15 mouse cellular contexts compared by ENCODE assay signal in genomic region chr16:36694798-36695290, GRCm38 (mm10). TPM values are rescaled to one million over a fixed set of nuclear protein-coding genes. Genes with fewer than 3 reads are reported as not detected.
A peak's percentile ranks its signal among the peaks of the same experiment; 100 is the strongest.
DNase-seq lines count a peak whose midpoint lies in the region; ATAC-seq and TF ChIP-seq lines count a peak whose summit lies in the region.
"Had no signal": no experiment of that assay in that cellular context is flagged by ENCODE, and none has a peak within 500 bp of the region (broad histone marks: within the 10 kb centered on the region; RNA-seq: fewer than 3 reads in every experiment).

No protein-coding gene starts in this region.

- no peak for DNase-seq in heart, postnatal 36 days
- DNase-seq in lung, adult 2 months: no peak
- DNase-seq in lung, postnatal 14 days: no peak
- peak; percentile 60 for DNase-seq in Muller cell, postnatal 12 days (ENCODE audit: inconsistent ontology term)
- DNase-seq in adipocyte (ENCODE audit: low spot score): no peak
- DNase-seq: cerebellum, adult 11-12 months; gastrocnemius, postnatal 14 days; heart, postnatal 14 days; thymus, postnatal 25 days had no signal

- H3K4me3 ChIP-seq in heart, embryonic 15.5 days: no peak overlapping the region; the same call in 1 of the 2 replicates
- H3K4me3 ChIP-seq in lung, adult 2 months (replicated peaks; ENCODE audit: extremely low read depth, low read depth, low read length): peak overlapping the region; percentile 36
- H3K4me3 ChIP-seq in intestine, postnatal 0 days (ENCODE audit: low read depth, low read length): peak overlapping the region; percentile 54

- H3K4me1 ChIP-seq in heart, embryonic 15.5 days (replicated peaks): peaks cover 6% of the 10 kb centered on the region
- H3K4me1 ChIP-seq in lung, adult 2 months (ENCODE audit: control insufficient read depth, insufficient read depth, low read length): no peaks in the 10 kb centered on the region
- no peaks in the 10 kb centered on the region for H3K4me1 ChIP-seq in intestine, postnatal 0 days (replicated peaks; ENCODE audit: control insufficient read depth, insufficient read depth, low read length)

- no peak overlapping the region for H3K9ac ChIP-seq in heart, embryonic 15.5 days
- no peak overlapping the region for H3K9ac ChIP-seq in intestine, postnatal 0 days (ENCODE audit: low read depth, low read length)

- intact Hi-C loops in heart, postnatal 36 days (cut with DNase I): no loop called here

- no peak for TF ChIP-seq POLR2A in lung, adult 2 months (IDR thresholded peaks at IDR 0.05; ENCODE audit: borderline replicate concordance, extremely low read depth, low read depth, low read length)

- H3K36me3 ChIP-seq in heart, embryonic 15.5 days: no peaks in the 10 kb centered on the region
- H3K36me3 ChIP-seq in intestine, postnatal 0 days (ENCODE audit: control insufficient read depth, insufficient read depth): no peaks in the 10 kb centered on the region
- H3K36me3 ChIP-seq: forebrain, embryonic 12.5 days; midbrain, embryonic 12.5 days; neural tube, embryonic 13.5 days had no signal

- 66% methylated on average over 9 of the region's 9 CpGs for WGBS in heart, embryonic 15.5 days
- 56% methylated on average over 9 of the region's 9 CpGs for WGBS in lung, adult 2 months
- WGBS in intestine, postnatal 0 days: 64% methylated on average over 9 of the region's 9 CpGs

- TF ChIP-seq CTCF in lung, adult 2 months (IDR thresholded peaks at IDR 0.05; ENCODE audit: insufficient read depth, low read length): no peak
- no peak for TF ChIP-seq CTCF in intestine, postnatal 0 days (IDR thresholded peaks at IDR 0.05; ENCODE audit: low read depth)

- H3K9me3 ChIP-seq in heart, embryonic 15.5 days (replicated peaks): no peaks in the 10 kb centered on the region
- H3K9me3 ChIP-seq in intestine, postnatal 0 days (ENCODE audit: control insufficient read depth): no peaks in the 10 kb centered on the region
- H3K9me3 ChIP-seq: forebrain, embryonic 12.5 days; midbrain, embryonic 12.5 days; neural tube, embryonic 13.5 days had no signal

- no peak overlapping the region for H3K27ac ChIP-seq in heart, embryonic 15.5 days
- no peak overlapping the region for H3K27ac ChIP-seq in intestine, postnatal 0 days (ENCODE audit: low read depth, low read length)
- H3K27ac ChIP-seq: forebrain, embryonic 12.5 days; midbrain, embryonic 12.5 days; neural tube, embryonic 13.5 days had no signal

- H3K27me3 ChIP-seq in heart, embryonic 15.5 days: peaks cover 16% of the 10 kb centered on the region
- peaks cover 4% of the 10 kb centered on the region; the same call in 1 of the 2 replicates for H3K27me3 ChIP-seq in intestine, postnatal 0 days (replicated peaks; ENCODE audit: control insufficient read depth, insufficient read depth, low read length)

- ATAC-seq in heart, embryonic 15.5 days (replicated peaks; ENCODE audit: insufficient number of reproducible peaks, insufficient read depth, low FRiP score, low read depth): no peak
- no peak for ATAC-seq in intestine, postnatal 0 days
- no peak for ATAC-seq in CD4-positive, CD25-positive, alpha-beta regulatory T cell, adult 4 months

- H3K4me2 ChIP-seq in heart, embryonic 15.5 days: peak overlapping the region; percentile 92; the same call in 1 of the 2 replicates
- H3K4me2 ChIP-seq in intestine, postnatal 0 days (replicated peaks; ENCODE audit: low read depth): peak overlapping the region; percentile 81

RNA-seq across cellular contexts. Expression of gene Ildr1, which starts 1.1 kb away (rescaled TPM):
- 0.34 and 0.99 TPM in 2 replicates for polyA plus RNA-seq in heart, embryonic 15.5 days (2015; fragmentation: Nextera tagmentation; extraction: Ambion mirVana)
- total RNA-seq in heart, postnatal 36 days (2021): not detected
- polyA plus RNA-seq in lung, adult 2 months (2012; rRNA removed): 14.8 and 14.9 TPM in 2 replicates
- polyA plus RNA-seq in intestine, postnatal 0 days (2015; fragmentation: Nextera tagmentation; extraction: Ambion mirVana): 4.7 and 7.5 TPM in 2 replicates
- 1 to 10 TPM; 6.3 to 7.3 TPM for polyA plus RNA-seq in CD4-positive, CD25-positive, alpha-beta regulatory T cell, adult 4 months (2017; shearing (Covaris generic))
- polyA plus RNA-seq: midbrain, embryonic 12.5 days; neural tube, embryonic 13.5 days had no signal

RNA-seq across cellular contexts. Expression of gene Cd86, which starts 29.0 kb away (rescaled TPM):
- polyA plus RNA-seq in heart, embryonic 15.5 days (2015; fragmentation: Nextera tagmentation; extraction: Ambion mirVana): 1.5 and 2.8 TPM in 2 replicates
- 1 to 10 TPM; 1.9 to 2.6 TPM for total RNA-seq in heart, postnatal 36 days (2021)
- 1.8 and 2.8 TPM in 2 replicates for polyA plus RNA-seq in lung, adult 2 months (2012; rRNA removed)
- 1.2 and 1.6 TPM in 2 replicates for polyA plus RNA-seq in intestine, postnatal 0 days (2015; fragmentation: Nextera tagmentation; extraction: Ambion mirVana)
- 10 to 100 TPM; 41.5 to 52.1 TPM for polyA plus RNA-seq in CD4-positive, CD25-positive, alpha-beta regulatory T cell, adult 4 months (2017; shearing (Covaris generic))

Comparison
In these comparisons a context has a peak if more than half of its experiments do, and no peak if none do; other contexts are left out.
1. RNA of gene Cd86, which starts 29.0 kb away (polyA plus RNA-seq): 41.5 to 52.1 TPM in CD4-positive, CD25-positive, alpha-beta regulatory T cell, adult 4 months; 1.8 to 2.8 TPM in lung, adult 2 months, 1.2 to 1.6 TPM in intestine, postnatal 0 days and 1.5 to 2.8 TPM in heart, embryonic 15.5 days; every median in the first group is over 10 times any median in the second.